Mouse (Mus musculus) inflammation-experienced regulatory T-cells, adult 6 months (primary cell): ENCODE measurements around the gene Nbl1. TPM values are rescaled to one million over a fixed set of nuclear protein-coding genes. Genes with fewer than 3 reads are reported as not detected.

Experiments used
- ATAC-seq: one replicate; pipeline ENCODE4 v1.8.0; 2017
- polyA plus RNA-seq, 3 experiments: library from polyadenylated mRNA; unstranded; fragments of 100-300 nt; shearing (Covaris generic); gene quantifications; one replicate each; pipeline ENCODE4 v1.2.1; 2017

The Nbl1 gene
- polyA plus RNA-seq, 3 experiments from 2014 or later, result 0.60 to 0.82 TPM; not detected in 1

GRCm38 (mm10) chr4:139100326-139100725 lies 7.5 kb upstream of the Nbl1 start:
- no peak for ATAC-seq

- ATAC-seq, result no peak
These were observed 3.4 kb upstream of the Nbl1 start for GRCm38 (mm10) chr4:139096201-139096600.

GRCm38 (mm10) chr4:139095406-139095805 lies 2.6 kb upstream of the Nbl1 start:
- ATAC-seq, result no peak

GRCm38 (mm10) chr4:139093196-139093530 lies 370 bp upstream of the Nbl1 start:
- ATAC-seq, result no peak

GRCm38 (mm10) chr4:139091478-139092355 lies 1.1 kb downstream of the Nbl1 start:
- no peak for ATAC-seq

GRCm38 (mm10) chr4:139091066-139091465 lies 1.7 kb downstream of the Nbl1 start:
- ATAC-seq, result no peak

GRCm38 (mm10) chr4:139090303-139090940 lies 2.4 kb downstream of the Nbl1 start:
- no peak for ATAC-seq

GRCm38 (mm10) chr4:139088982-139089671 lies 3.7 kb downstream of the Nbl1 start:
- ATAC-seq, result no peak

GRCm38 (mm10) chr4:139086984-139087383 lies 5.8 kb downstream of the Nbl1 start:
- ATAC-seq, result peak; percentile 88

GRCm38 (mm10) chr4:139086037-139086436 lies 6.8 kb downstream of the Nbl1 start:
- ATAC-seq, result peak; percentile 60

GRCm38 (mm10) chr4:139085337-139085736 lies 7.5 kb downstream of the Nbl1 start:
- ATAC-seq, result no peak

- ATAC-seq, result no peak
These were observed 9.8 kb downstream of the Nbl1 start for GRCm38 (mm10) chr4:139082790-139083564.

GRCm38 (mm10) chr4:139081270-139081931 lies 11.4 kb downstream of the Nbl1 start:
- no peak for ATAC-seq

- no peak for ATAC-seq
These were observed 12.5 kb downstream of the Nbl1 start for GRCm38 (mm10) chr4:139080259-139080658.

GRCm38 (mm10) chr4:139079439-139079838 lies 13.4 kb downstream of the Nbl1 start:
- no peak for ATAC-seq

GRCm38 (mm10) chr4:139078726-139079125 lies 14.1 kb downstream of the Nbl1 start:
- no peak for ATAC-seq

- ATAC-seq, result no peak
These were observed 14.5 kb downstream of the Nbl1 start for GRCm38 (mm10) chr4:139078313-139078712.

GRCm38 (mm10) chr4:139075915-139076314 lies 16.9 kb downstream of the Nbl1 start:
- ATAC-seq, result no peak

GRCm38 (mm10) chr4:139075041-139075711 lies 17.6 kb downstream of the Nbl1 start, which contains the start of gene Htr6:
Htr6 (minus strand) TSS chr4:139075570.
- no peak for ATAC-seq

- no peak for ATAC-seq
These were observed 18.7 kb downstream of the Nbl1 start for GRCm38 (mm10) chr4:139074060-139074459.

GRCm38 (mm10) chr4:139068287-139068686 lies 24.5 kb downstream of the Nbl1 start:
- ATAC-seq, result no peak
